Mouse (Mus musculus) hindbrain, embryonic 10.5 days (tissue): ENCODE data around the gene Rhno1. TPM values are rescaled to one million over a fixed set of nuclear protein-coding genes. Genes with fewer than 3 reads are reported as not detected.

Experiments
- polyA plus RNA-seq: library from polyadenylated mRNA; unstranded; fragments of >200 nt; fragmentation: Nextera tagmentation; extraction: Ambion mirVana; gene quantifications from 2 replicates; pipeline ENCODE4 v1.2.1, GENCODE M21; 2016

Rhno1 gene
- polyA plus RNA-seq, 1 experiment from 2014 or later = 177 TPM

Other genes starting within 250 kb of the Rhno1 start
- 65.7 and 67.8 TPM in 2 replicates for gene Tspan9, start 219.3 kb downstream of the Rhno1 start, polyA plus RNA-seq
- 2.5 and 2.9 TPM in 2 replicates for gene Tead4, start 62.1 kb downstream of the Rhno1 start, polyA plus RNA-seq
- gene Tulp3, start 7.1 kb downstream of the Rhno1 start, polyA plus RNA-seq = 19.1 and 21.4 TPM in 2 replicates
- gene Foxm1, start 56 bp upstream of the Rhno1 start, polyA plus RNA-seq = 61.2 and 67.0 TPM in 2 replicates
- 0.62 and 0.86 TPM in 2 replicates for gene Tex52, start 12.5 kb upstream of the Rhno1 start, polyA plus RNA-seq
- gene Gm44596, start 12.6 kb upstream of the Rhno1 start, polyA plus RNA-seq = not detected in 2 replicates
- 2.5 and 3.3 TPM in 2 replicates for gene Nrip2, start 36.4 kb upstream of the Rhno1 start, polyA plus RNA-seq
- 39.0 and 41.3 TPM in 2 replicates for gene Itfg2, start 62.0 kb upstream of the Rhno1 start, polyA plus RNA-seq
- 548 and 688 TPM in 2 replicates for gene Fkbp4, start 75.8 kb upstream of the Rhno1 start, polyA plus RNA-seq
- not detected in 2 replicates for gene Pzp, start 163.8 kb upstream of the Rhno1 start, polyA plus RNA-seq
- gene A2ml1, start 218.7 kb upstream of the Rhno1 start, polyA plus RNA-seq = 0.04 TPM in 1 of 2 replicates, not detected in the other